Mouse (Mus musculus) left cerebral cortex, adult 18-20 months (tissue): ENCODE results near the gene Pdxk. TPM values are rescaled to one million over a fixed set of nuclear protein-coding genes. Genes with fewer than 3 reads are reported as not detected.

Source experiments
- DNase-seq, 2 experiments: peaks; one replicate each; pipeline ENCODE4 v3.0.0; 2021 to 2022; ENCODE audit warnings: low spot score in 2 of 2, mixed read lengths in 1 of 2
- total RNA-seq, 2 experiments: library from RNA; stranded (reverse); gene quantifications; 2 replicates each; pipeline ENCODE4 v1.2.3; 2021

The Pdxk gene
- total RNA-seq, 2 experiments from 2014 or later, result 124 to 128 TPM

GRCm38 (mm10) chr10:78461767-78462166, 3.0 kb downstream of the Pdxk start:
- no peak for DNase-seq

- no peak for DNase-seq
These were observed 4.3 kb downstream of the Pdxk start for GRCm38 (mm10) chr10:78460463-78460862.

- peak in 1 of 2 experiments; percentile 54 for DNase-seq
These were observed 6.2 kb downstream of the Pdxk start for GRCm38 (mm10) chr10:78458348-78459111.

- peak; percentile 39 to 43 for DNase-seq
These were observed 7.1 kb downstream of the Pdxk start for GRCm38 (mm10) chr10:78457495-78458347.

- no peak for DNase-seq
These were observed 8.1 kb downstream of the Pdxk start for GRCm38 (mm10) chr10:78456696-78457095.

- DNase-seq, result no peak
These were observed 12.1 kb downstream of the Pdxk start for GRCm38 (mm10) chr10:78452641-78453040.

GRCm38 (mm10) chr10:78450761-78451160, 14.0 kb downstream of the Pdxk start:
- DNase-seq, result no peak

GRCm38 (mm10) chr10:78447396-78447795, 17.4 kb downstream of the Pdxk start:
- DNase-seq, result no peak

- no peak for DNase-seq
These were observed 18.6 kb downstream of the Pdxk start for GRCm38 (mm10) chr10:78446195-78446594.

GRCm38 (mm10) chr10:78442292-78442691, 22.5 kb downstream of the Pdxk start:
- DNase-seq, result no peak

GRCm38 (mm10) chr10:78441606-78442005, 23.2 kb downstream of the Pdxk start:
- DNase-seq, result no peak

- peak; percentile 28 to 55 for DNase-seq
These were observed 24.0 kb downstream of the Pdxk start for GRCm38 (mm10) chr10:78440812-78441211.

- no peak for DNase-seq
These were observed 24.8 kb downstream of the Pdxk start for GRCm38 (mm10) chr10:78439990-78440389.

GRCm38 (mm10) chr10:78439550-78439949, 25.2 kb downstream of the Pdxk start:
- DNase-seq, result no peak

GRCm38 (mm10) chr10:78438094-78438493, 26.7 kb downstream of the Pdxk start:
- peak; percentile 83 to 90 for DNase-seq

GRCm38 (mm10) chr10:78432853-78433252, 31.9 kb downstream of the Pdxk start:
- DNase-seq, result no peak

- no peak for DNase-seq
These were observed 35.0 kb downstream of the Pdxk start for GRCm38 (mm10) chr10:78429776-78430175.

- DNase-seq, result no peak
These were observed 35.6 kb downstream of the Pdxk start for GRCm38 (mm10) chr10:78429180-78429579.

GRCm38 (mm10) chr10:78428070-78428469, 36.7 kb downstream of the Pdxk start:
- no peak for DNase-seq

GRCm38 (mm10) chr10:78426117-78426735, 38.5 kb downstream of the Pdxk start:
- DNase-seq, result no peak

GRCm38 (mm10) chr10:78425181-78426041, 39.4 kb downstream of the Pdxk start, which contains the start of gene Cstb:
Gene Cstb, plus strand, starts transcription at chr10:78425669.
- peak; percentile 86 for DNase-seq
